11 mouse cellular contexts compared by ENCODE assay signal in genomic region chr2:116019959-116020358, GRCm38 (mm10). TPM values are rescaled to one million over a fixed set of nuclear protein-coding genes. Genes with fewer than 3 reads are reported as not detected.
DNase-seq lines count a peak whose midpoint lies in the region; ATAC-seq lines count a peak whose summit lies in the region.
"Had no signal": no experiment of that assay in that cellular context is flagged by ENCODE, and none has a peak within 500 bp of the region (broad histone marks: within the 10 kb centered on the region; RNA-seq: fewer than 3 reads in every experiment).

No protein-coding gene starts in this region.

- H3K27ac ChIP-seq in hindbrain, embryonic 10.5 days, result peak overlapping the region; percentile 90
- peak overlapping the region; percentile 88 for H3K27ac ChIP-seq in midbrain, embryonic 13.5 days
- H3K27ac ChIP-seq: left cerebral cortex, adult 2 months had no signal

- H3K27me3 ChIP-seq in hindbrain, embryonic 10.5 days (ENCODE audit: insufficient read depth, poor library complexity, severe bottlenecking), result no peaks in the 10 kb centered on the region
- peaks cover 13% of the 10 kb centered on the region for H3K27me3 ChIP-seq in midbrain, embryonic 13.5 days

- H3K9me3 ChIP-seq in hindbrain, embryonic 10.5 days, result no peaks in the 10 kb centered on the region
- H3K9me3 ChIP-seq in midbrain, embryonic 13.5 days, result no peaks in the 10 kb centered on the region

- peak overlapping the region; percentile 56 for H3K9ac ChIP-seq in midbrain, embryonic 13.5 days (replicated peaks)

- peak overlapping the region; percentile 43 for H3K4me2 ChIP-seq in midbrain, embryonic 13.5 days (replicated peaks)

- peak; percentile 73 for ATAC-seq in midbrain, embryonic 13.5 days

- peaks cover 51% of the 10 kb centered on the region for H3K4me1 ChIP-seq in hindbrain, embryonic 10.5 days (replicated peaks)
- peaks cover 36% of the 10 kb centered on the region for H3K4me1 ChIP-seq in midbrain, embryonic 13.5 days (replicated peaks)

- 13% methylated on average over 9 of the region's 9 CpGs for WGBS in hindbrain, embryonic 10.5 days
- 5% methylated on average over 9 of the region's 9 CpGs for WGBS in midbrain, embryonic 13.5 days

- peak; percentile 65 for DNase-seq in Muller cell, postnatal 12 days (ENCODE audit: inconsistent ontology term)
- peak; percentile 71 for DNase-seq in embryo, embryonic 10.5 days (ENCODE audit: low spot score)
- peak; percentile 60 for DNase-seq in hindbrain, embryonic 10.5 days (ENCODE audit: low spot score)
- DNase-seq in layer of hippocampus, postnatal 36 days, result no peak
- no peak for DNase-seq in spleen, postnatal 10 days (ENCODE audit: low spot score in 2 of 2)
- no peak for DNase-seq in cerebellum, postnatal 4 days (ENCODE audit: low spot score in 2 of 2)
- DNase-seq in spleen, postnatal 14 days (ENCODE audit: low spot score in 2 of 2), result no peak
- DNase-seq: heart, postnatal 4 days; lung, postnatal 4 days had no signal

- peak overlapping the region; percentile 36 for H3K4me3 ChIP-seq in hindbrain, embryonic 10.5 days
- 0 out of 2 replicates have a peak overlapping the region, but pooled peaks have one; percentile 8 for H3K4me3 ChIP-seq in midbrain, embryonic 13.5 days (replicated peaks)
- H3K4me3 ChIP-seq: left cerebral cortex, adult 2 months had no signal

- peaks cover 27% of the 10 kb centered on the region for H3K36me3 ChIP-seq in hindbrain, embryonic 10.5 days
- no peaks in the 10 kb centered on the region; the same call in 1 of the 2 replicates for H3K36me3 ChIP-seq in midbrain, embryonic 13.5 days

RNA-seq across cellular contexts. Expression of gene Meis2, which starts 45.7 kb away (rescaled TPM):
- 61.3 and 91.1 TPM in 2 replicates for polyA plus RNA-seq in hindbrain, embryonic 10.5 days (2016; fragmentation: Nextera tagmentation; extraction: Ambion mirVana)
- polyA plus RNA-seq in midbrain, embryonic 13.5 days (2015; fragmentation: Nextera tagmentation; extraction: Ambion mirVana), result 69.4 and 79.0 TPM in 2 replicates
- total RNA-seq in layer of hippocampus, postnatal 36 days (2021), result 10 to 100 TPM; 39.2 to 43.8 TPM

Comparison
In these comparisons a context has a peak if more than half of its experiments do, and no peak if none do; other contexts are left out.
1. DNase-seq: peak in Muller cell, postnatal 12 days (single experiment), embryo, embryonic 10.5 days (single experiment) and hindbrain, embryonic 10.5 days (single experiment); none in layer of hippocampus, postnatal 36 days (0 of 2), spleen, postnatal 10 days (0 of 2), cerebellum, postnatal 4 days (0 of 2) and spleen, postnatal 14 days (0 of 2).